Mouse (Mus musculus) cerebellum, adult 11 months (tissue): ENCODE data around the gene Rpl36.
"Not testable (repeated sequence)": the region's sequence is repeated elsewhere in the genome, so short reads cannot be mapped to it uniquely, and the experiment has no call there.

Experiments
- DNase-seq: peaks from one replicate; pipeline ENCODE4 v3.0.0; 2022

The Rpl36 gene

DNA sequence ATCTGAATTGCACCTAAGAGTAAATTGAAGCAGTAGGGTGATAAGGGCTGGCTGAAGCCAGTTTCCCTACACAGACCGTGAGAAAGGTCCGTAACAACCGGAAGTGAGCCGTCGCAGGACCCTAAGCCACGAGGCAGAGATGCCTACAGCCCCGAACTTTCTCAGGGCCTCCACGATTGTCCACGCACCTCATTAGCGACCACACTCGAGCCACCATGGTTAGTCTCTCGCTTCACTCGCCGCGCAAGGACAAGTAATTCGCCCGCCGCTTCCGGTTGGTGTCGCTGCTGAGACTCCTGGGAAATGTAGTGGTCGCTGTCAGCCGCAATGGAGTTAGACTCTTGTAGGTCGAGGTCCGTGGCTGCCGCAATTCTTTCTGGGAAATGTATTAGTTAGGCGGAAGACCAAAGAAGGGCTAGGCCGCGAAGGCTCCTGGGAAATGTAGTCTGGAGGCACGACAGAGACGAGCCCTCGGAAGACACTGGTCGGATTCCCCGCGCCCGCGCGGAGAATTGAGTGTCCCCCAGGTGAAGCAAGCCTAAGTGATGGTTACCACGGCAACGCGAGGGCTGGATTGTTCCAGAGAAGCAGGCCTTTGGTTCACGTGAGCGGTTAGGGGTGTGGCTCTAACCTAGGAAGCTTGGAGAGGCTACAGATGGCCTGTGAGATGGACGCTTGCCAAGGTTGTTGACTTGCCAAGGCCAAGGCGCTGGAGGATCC lies 3.6 kb upstream of the Rpl36 start, which contains the start of gene 2410015M20Rik:
TSS of gene 2410015M20Rik (minus strand) at position 320 of the 720 bp plus-strand sequence.
- peak; percentile 95 for DNase-seq

DNA sequence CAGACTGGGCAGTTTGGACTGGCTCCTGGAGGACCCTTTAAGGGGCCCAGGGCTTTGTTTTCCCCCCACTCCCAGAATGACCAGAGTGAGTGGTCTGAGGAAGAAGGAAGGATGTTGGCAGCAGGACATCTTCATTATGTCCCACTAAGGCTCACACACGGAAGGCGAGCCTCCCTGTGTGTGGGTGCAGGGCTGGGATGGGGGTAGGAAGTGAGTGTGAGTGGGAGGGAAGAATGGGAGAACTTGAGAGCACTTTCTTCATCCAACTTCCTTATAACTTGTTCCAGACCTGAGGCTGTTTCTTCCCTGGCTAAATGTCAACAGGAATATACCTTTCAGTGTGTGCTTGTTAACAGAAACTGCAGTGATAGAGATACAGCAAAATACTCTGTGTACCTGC lies 1.9 kb upstream of the Rpl36 start:
- DNase-seq, result no peak

DNA sequence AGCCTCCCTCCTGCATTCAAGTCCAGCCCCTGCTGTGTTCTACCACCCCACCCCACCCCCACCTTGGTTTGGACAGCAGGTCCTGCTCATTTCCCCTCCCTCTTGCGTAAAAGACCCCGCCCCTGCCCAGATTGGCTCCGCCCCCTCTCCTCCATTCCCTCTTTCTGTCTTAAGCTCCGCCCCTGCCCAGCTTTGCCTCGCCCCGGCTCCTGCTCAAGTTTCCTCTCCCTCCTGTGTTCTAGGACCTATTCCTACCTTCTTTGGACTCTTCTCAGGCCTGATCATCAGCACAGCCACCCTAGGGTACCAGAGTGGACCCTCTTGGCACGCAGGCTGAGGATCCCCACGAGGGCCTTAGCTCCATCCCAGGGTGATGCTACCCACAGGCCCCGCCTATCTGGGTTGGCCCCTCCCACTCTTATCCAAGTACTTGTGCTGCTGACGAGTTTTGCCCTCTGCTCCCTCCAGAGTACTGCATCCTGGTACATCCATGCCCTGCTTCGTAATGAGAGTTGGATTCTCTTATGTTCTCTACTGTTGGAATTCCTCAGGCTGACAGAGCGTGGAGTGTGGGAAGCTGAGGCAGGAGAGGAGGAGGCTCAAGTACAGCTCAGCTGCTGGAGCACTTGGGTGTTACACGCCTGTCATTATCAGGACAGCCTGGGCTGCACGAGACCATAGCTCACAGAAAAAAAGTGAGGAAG lies 1.2 kb upstream of the Rpl36 start:
- peak; percentile 59 for DNase-seq

DNA sequence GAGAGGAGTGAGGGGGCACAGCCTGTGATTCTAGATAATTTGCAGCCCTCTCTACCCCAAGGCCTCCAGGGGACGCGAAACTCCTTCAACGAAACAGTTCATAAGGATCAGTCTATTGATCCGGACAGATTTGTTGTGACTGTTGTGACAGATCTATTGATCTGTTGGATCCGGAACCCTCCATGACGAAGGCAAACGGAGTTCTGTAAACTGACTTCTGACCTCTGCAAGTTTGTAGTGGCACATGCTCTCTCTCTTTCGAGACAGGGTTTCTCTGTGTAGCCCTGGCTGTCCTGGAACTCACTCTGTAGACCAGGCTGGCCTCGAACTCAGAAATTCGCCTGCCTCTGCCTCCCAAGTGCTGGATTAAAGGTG lies 664 bp upstream of the Rpl36 start:
- DNase-seq, result not testable (repeated sequence)

DNA sequence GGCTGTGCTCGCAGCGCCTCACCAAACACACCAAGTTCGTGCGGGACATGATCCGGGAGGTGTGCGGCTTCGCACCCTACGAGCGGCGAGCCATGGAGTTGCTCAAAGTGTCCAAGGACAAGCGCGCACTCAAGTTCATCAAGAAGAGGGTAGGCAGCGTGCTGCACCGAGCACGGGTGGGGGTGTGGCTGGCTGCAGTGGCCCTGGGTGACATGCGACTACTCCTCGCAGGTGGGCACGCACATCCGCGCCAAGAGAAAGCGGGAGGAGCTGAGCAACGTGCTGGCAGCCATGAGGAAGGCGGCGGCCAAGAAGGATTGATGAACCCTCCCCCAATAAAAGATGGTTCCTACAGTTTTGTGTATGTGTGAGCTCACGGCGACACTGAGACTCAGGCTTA lies 677 bp downstream of the Rpl36 start:
- DNase-seq, result not testable (repeated sequence)

DNA sequence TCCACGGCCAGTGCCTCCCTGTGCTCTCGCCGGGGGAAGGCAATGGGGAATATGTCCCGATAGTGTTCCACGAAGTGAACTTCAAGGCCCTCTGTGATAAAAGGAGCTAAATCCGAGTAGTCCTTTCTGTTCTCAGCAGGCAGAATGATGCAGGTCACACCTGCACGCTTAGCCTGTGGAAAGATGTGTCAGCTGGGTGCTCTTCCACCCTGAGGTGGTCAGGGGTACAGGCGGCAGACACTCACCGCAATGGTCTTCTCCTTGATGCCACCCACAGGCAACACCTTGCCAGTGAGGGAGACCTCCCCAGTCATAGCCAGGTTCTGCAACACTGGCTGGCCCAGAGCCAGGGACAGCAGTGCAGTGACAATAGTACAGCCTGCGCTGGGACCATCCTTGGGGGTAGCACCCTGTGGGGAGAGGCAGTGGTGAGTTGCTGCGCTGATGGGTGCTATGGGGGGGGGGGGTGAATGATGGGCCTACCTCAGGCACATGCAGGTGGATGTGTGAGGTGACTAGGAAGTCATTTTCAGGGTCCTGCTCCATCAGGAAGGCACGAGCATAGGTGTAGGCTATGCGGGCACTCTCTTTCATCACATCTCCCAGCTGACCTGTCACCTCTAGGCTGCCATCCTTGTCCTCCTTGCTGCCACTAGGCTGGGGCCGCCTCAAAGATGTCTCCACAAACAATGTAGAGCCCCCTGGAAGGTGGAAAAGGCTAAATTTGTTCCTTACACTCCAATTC lies 1.3 kb downstream of the Rpl36 start:
- DNase-seq, result no peak

DNA sequence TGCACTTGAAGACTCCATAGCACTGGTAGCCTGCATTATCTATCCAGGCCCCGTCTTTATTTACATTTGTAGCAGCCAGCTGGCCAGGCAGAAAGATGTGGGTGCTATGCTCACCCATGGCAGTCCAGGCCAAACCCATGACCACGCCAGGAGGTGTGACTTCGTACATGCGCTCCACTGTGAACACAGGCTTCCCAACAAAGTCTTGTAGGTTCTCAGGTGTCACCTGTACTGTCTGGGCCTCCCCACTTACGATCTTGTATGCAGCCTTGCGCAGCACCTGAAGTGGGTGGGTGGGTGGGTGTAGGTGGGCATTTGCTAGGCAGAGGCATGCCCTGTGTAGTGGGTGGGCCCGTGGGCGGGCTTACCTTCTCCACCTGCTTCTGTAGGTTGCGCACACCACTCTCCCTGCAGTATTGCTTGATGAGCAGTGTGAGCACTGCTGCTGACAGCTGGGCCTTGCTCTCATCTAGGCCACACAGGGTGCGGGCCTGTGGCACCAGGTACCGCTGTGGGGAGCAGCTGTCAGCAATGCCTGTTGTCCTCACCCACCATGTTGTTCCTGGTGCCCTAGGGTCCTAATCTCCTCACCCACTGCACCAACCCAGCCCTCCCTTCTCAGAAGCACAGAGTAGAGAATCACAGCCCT lies 2.0 kb downstream of the Rpl36 start:
- DNase-seq, result no peak

DNA sequence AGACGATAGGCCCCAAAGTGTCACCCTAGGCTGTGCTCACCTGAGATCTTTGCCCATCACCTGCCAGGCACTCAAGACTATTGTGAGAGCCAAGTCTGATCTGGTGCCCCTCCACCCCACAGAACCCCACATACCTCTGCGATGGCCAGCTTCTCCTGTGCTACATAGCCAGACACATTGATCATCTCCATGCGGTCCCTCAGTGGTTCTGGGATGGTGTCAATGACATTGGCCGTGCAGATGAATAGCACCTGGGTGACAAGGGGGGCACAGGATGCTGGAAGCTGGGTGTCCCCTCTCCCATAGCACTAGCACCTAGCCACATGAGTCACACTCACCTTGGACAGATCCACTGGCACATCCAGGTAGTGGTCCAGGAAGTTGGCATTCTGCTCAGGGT lies 2.6 kb downstream of the Rpl36 start:
- no peak for DNase-seq

DNA sequence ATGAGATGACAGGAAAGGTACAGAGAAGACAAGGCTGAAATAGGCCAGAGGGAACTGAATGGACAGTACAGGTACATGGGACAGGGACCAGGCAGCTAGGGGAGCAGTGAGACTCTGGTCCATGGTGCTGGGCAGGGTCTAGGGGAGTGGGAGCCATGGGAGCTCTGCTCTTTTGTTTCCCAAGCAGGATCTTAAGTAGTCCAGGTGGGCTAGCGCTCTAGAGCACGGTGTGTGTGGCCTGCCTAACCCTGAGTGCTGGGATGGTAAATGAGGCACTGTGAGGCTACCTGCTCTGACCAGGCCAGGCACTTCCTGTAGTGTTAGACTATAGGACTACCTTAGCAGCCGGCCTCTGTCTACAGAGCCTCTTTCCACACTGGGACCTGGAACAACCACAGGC lies 3.5 kb downstream of the Rpl36 start:
- peak; percentile 2 for DNase-seq

DNA sequence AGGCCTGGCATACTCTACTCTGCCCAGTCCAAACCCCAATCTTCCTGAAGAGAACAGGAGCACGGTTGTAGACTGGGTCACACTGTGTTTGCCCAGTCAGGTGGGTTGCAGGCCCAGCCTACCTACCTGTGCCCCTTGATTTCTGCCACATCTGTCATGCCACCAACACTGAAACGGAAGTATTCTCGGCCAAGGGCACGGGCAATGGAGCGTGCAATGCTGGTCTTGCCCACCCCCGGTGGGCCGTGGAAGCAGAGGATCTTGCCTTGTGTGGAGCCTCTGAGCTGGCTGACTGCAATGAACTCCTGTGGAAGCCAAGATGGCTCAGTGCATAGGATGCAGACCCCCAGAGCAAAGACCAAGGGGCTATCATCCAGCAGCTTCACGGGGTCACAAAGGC lies 4.4 kb downstream of the Rpl36 start:
- no peak for DNase-seq

DNA sequence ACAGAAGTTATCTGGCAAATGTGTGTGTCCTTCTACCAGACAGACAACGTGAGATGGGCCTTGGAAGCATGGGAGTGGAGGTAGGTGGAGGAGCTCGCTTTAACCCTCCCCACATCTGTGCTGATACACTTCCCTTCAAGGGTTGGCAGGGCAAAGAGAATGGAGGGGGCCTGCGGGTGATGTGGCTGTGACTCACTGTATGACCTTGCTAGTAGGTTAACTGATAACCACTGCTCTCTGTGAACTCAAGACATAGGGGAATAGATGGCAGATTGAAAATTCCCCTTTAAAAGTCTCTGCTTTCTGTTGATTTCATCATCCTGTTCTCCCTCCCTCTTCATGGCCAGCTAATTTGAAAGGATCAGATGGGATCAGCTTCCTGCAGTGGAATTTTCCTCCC lies 12.3 kb downstream of the Rpl36 start:
- no peak for DNase-seq

DNA sequence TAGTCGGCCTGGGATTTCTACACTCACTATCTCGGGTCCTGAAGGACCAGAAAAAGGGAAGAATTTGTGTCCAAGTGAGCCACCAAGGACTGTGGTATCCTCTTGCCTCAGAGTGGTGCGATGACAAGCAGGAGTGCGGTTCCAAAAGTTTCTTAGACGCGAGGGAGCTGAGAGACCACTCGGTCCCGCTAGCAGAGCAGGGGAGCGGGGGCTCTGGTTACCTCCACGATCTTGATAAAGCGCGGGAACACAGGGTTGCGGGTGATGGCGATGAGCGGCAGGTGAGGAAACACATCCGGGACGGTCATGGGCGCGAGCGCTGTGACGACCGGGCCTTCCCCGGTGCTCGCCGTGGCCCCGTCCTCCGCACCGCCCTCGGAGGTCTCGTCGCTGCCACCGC lies 13.0 kb downstream of the Rpl36 start:
- DNase-seq, result no peak

DNA sequence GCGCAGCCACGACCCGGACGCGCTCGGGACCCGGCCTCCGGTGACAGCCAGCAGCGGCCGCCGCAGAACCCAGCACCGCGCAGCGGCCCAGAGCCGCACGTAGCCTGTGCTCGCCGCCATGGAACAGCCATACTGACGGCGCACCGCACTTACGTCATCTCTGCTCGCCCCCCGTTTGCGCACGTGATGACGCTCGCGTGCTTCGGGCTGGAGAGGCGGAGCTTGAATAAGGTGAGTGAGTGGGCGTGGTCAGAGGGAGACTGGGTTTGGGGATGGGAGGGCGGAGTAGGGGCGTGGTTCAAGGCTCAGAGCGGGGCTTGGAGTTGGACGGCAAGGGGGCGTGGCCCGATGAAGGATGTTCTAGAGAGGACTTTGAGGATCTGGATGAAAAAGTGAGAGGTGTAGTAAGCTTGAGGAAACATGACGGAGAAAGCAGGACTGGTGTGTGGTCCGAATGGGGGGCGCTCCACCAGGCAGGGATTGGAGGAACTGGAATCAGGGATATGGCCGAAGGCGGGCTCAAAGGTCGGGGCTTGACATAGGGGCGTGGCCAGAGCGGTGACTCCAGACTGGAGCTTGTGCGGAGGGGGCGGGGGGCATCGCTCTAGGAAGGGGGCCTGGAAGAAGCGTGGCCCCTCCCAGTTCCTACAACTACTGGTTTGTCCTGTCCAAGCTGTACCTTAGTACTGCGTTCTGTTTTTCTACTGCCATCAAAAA lies 13.7 kb downstream of the Rpl36 start, which contains the start of gene Lonp1:
TSS of gene Lonp1 (minus strand) at position 134 of the 717 bp plus-strand sequence.
- peak; percentile 97 for DNase-seq

DNA sequence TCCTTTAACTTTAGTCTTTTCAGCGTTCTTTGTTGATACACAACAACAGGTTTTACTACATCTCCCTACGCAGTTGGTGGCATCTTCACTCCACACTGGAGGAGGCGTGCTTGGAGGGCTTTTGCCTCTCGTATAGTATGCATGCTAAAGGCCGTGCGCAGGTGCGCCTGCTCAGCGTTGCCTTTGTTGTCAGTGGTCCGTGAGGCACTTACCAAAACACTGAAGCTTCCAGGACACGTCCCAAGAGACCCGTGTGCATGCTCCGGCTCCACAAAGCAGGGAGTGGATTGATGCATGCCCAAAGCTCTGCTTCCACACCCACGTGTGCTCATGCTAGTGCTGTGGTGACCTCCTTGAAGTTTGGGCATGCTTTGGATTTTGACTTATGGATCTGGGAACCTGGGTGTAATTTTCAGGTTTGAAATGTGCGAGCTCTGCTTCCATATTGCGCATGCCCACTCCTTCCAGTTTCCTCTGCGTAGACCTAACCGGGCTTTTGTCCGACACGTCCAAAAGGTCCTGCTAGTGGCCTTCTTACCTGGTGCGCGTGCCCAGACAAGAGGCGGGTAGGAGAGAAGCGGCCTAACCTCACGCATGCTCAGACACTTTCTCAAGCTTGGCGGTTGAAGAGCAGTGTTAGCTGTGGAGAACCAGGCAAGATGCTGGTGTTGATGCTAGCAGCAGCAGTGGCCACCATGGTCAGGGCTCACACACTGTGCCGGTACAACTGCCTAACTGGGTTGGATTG lies 14.5 kb downstream of the Rpl36 start, which contains the start of gene Catsperd:
TSS of gene Catsperd (plus strand) at position 614 of the 748 bp plus-strand sequence.
- no peak for DNase-seq

DNA sequence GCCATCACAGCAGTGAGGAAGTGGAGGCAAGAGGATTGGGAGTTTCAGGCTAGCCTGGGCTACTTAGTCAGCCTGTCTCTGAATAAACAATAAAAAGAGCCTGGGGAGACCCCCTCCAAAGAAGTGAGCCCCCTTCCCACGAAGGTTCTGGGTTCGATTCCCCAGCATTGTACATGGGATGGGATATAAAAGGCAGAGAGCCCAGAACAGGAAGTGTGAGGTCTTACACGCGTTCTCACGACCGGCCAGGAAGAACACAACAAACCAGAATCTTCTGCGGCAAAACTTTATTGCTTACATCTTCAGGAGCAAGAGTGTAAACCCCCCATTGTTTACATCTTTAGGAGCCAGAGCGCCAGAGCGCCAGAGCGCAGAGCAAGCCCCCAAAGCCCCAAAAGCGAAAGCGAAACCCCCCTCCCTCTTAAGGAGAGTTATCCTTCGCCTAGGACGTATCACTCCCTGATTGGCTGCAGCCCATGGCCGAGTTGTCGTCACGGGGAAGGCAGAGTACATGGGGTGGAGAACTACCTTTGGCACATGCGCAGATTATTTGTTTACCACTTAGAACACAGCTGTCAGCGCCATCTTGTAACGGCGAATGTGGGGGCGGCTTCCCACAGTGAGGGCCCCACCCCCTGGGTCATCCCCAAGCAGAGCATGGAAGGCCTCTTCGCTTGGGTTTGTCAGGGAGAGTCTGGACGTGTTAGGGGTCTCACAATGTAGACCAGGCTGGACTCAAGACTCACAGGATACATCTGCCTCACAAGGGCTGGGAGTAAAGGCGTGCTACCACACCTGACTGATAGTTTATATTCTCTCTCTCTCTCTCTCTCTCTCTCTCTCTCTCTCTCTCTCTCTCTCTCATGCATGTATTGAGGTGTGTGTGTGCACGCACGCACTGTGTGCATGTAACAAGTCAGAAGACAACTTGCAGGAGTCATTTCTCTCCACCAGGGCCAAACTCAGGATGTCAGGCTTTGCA lies 16.9 kb downstream of the Rpl36 start:
- DNase-seq, result not testable (repeated sequence)

DNA sequence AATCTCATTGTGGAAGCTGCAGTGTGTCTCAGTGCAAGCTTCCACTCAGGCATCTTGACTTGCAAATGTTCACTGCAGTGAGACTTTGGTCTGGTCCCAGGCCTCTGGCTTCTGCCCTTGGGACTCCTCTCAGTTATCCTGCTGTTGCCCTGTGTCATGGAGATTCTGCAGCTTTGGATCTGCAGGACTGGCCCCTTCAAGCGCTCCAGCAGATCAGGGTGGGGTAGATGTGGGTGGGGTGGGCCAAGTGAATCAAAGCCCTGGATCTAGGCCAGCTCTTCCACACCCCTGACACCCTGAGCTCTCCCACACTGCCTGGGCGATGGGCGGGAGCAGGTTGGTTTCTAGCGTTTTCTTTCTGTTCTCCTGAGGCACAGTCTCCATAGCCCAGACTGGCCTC lies 18.6 kb downstream of the Rpl36 start:
- DNase-seq, result no peak

DNA sequence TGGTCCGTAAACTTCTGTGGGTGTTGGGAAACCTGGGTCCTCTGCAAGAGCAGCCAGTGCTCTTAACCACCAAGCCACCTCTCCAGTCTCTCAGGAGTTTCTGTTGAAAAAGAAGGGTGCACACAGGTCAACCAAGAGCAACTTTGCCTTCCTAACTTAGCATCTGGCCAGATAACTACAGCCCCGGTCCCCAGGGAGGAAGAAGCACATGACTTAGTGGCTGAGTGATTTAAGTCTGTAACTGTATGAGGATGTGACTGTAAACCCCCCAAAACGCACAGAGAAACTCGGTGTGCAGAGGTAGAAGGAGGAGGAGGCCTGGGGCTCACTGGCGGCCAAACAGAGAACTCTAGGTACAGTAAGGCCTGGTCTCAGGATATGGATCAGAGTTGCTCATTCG lies 20.8 kb downstream of the Rpl36 start:
- DNase-seq, result no peak

DNA sequence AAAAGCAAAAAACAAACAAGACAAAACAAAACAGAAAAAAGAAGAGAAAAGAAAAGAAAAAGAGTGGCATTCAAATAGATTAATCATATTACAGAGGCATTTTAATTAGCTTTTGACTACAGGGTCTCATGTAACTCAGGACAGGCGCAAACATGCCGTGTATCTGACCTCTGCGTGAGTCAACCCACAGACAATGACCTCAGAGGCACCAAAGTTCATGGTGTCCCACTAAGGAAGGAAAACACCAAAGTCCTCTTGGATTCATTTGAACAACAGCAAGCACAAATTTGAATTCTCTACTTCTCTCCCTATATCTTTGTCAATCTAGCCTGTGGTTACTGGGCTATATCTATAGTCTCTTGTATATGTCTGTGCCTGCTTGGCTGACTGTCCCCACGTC lies 30.0 kb downstream of the Rpl36 start:
- DNase-seq, result no peak

DNA sequence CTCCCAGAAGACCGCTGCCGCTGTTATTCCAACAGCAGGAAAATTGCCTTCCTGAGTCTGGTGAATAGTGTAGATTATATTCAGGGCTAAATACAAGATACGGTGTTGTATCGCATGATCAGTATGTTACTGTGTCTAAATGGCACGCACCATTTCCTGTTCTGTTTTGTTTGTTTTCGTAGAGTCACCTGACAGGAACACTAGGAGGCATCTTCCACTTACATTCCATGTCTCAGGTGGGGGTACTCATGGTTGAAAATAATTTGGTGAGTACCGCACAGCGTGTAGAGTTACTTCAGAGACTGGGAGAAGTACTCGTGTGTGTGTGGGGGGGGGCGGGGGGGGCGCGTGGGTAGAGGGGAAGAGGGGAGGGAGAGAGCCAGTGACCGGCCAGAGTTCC lies 34.3 kb downstream of the Rpl36 start:
- no peak for DNase-seq

DNA sequence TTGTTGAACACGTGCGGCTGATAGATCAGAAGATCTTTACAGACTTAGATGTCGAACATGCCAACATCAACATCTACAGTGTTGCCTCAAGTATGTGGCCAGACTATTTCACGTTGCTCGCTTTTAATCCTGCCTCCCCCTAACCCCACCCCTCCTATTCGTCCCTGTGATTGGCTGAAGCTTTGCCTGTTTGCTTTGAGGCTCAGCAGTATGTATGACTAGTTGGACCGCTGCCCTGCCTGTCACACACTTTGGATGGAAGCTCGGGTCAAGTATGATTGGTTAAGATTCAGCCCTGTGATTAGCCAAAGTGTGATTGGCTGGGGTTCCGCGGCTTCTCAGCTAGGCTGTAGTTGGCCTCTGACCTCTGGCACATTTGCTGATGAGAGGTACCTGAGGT lies 38.6 kb downstream of the Rpl36 start:
- DNase-seq, result no peak
